Mouse (Mus musculus) limb, embryonic 11.5 days (tissue): ENCODE results near the gene Ivl. TPM values are rescaled to one million over a fixed set of nuclear protein-coding genes. Genes with fewer than 3 reads are reported as not detected.

Experiments used
- ATAC-seq: fragments of 200-750 bp; cut with Nextera tagmentation; 2 replicates; pipeline ENCODE4 v1.8.0; 2017; ENCODE audit warnings: low read depth; ENCODE audit not compliant: insufficient number of reproducible peaks, low FRiP score, low TSS enrichment
- DNase-seq: peaks from one replicate; pipeline ENCODE4 v3.0.0-alpha.2; 2015; ENCODE audit warnings: low spot score
- H3K27ac ChIP-seq: fragments of 300-500 bp; sonication (generic); replicated peaks from 2 replicates; pipeline ENCODE4 v1.5.1; 2014; ENCODE audit warnings: low read depth, mild to moderate bottlenecking, low read length
- H3K27me3 ChIP-seq: fragments of 300-500 bp; sonication (generic); 2 replicates; pipeline ENCODE4 v1.6.1; 2014; ENCODE audit warnings: mild to moderate bottlenecking, low read length, mixed read lengths; ENCODE audit not compliant: control insufficient read depth, insufficient read depth
- H3K36me3 ChIP-seq: fragments of 300-500 bp; sonication (generic); 2 replicates; pipeline ENCODE4 v1.6.1; 2014; ENCODE audit warnings: mild to moderate bottlenecking, low read length, moderate library complexity, mixed read lengths; ENCODE audit not compliant: control insufficient read depth, insufficient read depth
- H3K4me1 ChIP-seq: fragments of 300-500 bp; sonication (generic); 2 replicates; pipeline ENCODE4 v1.6.1; 2014; ENCODE audit warnings: low read length, mixed read lengths; ENCODE audit not compliant: control insufficient read depth, insufficient read depth
- H3K4me2 ChIP-seq: fragments of 300-500 bp; sonication (generic); 2 replicates; pipeline ENCODE4 v1.6.1; 2014; ENCODE audit warnings: low read depth, mild to moderate bottlenecking, moderate library complexity; ENCODE audit not compliant: severe bottlenecking
- H3K4me3 ChIP-seq: fragments of 300-500 bp; sonication (generic); 2 replicates; pipeline ENCODE4 v1.5.1; 2014; ENCODE audit warnings: low read depth, low read length
- H3K9ac ChIP-seq: fragments of 300-500 bp; sonication (generic); 2 replicates; pipeline ENCODE4 v1.6.1; 2014; ENCODE audit warnings: mild to moderate bottlenecking, low read length
- H3K9me3 ChIP-seq: fragments of 300-500 bp; sonication (generic); 2 replicates; pipeline ENCODE4 v1.6.1; 2016; ENCODE audit warnings: low read length; ENCODE audit not compliant: control insufficient read depth
- WGBS: fragments of 180-500 bp; shearing (Covaris S2); extraction: QIAGEN DNeasy Blood & Tissue Kit; methylation state at CpG from one replicate; pipeline ENCODE4 v1.1.7; 2014; 5-methylcytosine and 5-hydroxymethylcytosine counted together
- polyA plus RNA-seq: library from polyadenylated mRNA; unstranded; fragments of >200 nt; fragmentation: Nextera tagmentation; extraction: Ambion mirVana; gene quantifications from 2 replicates; pipeline ENCODE4 v1.2.1, GENCODE M21; 2014

Ivl gene
- polyA plus RNA-seq, 1 experiment from 2014 or later: not detected

DNA sequence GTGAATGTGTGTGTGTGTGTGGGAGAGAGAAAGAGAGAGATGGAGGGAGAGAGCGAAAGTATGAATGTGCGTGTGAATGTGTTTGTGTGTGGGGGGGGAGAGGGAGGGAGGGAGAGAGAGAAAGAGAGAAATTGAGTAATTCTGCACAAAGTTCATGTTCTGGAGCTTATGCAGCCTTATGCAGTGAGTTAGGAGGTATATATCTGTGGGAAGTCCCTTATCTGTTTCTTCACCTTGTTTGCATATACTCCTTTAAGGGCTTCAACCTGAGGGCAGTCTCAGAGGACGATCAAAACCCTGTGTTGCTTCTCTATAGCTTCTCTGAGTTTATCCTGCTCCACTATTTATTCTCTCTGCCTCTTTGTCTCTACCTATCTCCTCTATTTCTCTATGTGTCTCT lies 13.7 kb upstream of the Ivl start:
- no peak overlapping the region for H3K4me2 ChIP-seq
- no peak for ATAC-seq
- 83% methylated on average over 3 of the region's 3 CpGs for WGBS

GRCm38 (mm10) chr3:92585055-92585454 lies 11.5 kb upstream of the Ivl start:
- Histone ChIP-seq H3K4me3 (no peak overlapping the region), H3K27ac (no peak overlapping the region)
- WGBS: 77% methylated on average over 1 of the region's 1 CpGs

More for the DNA sequence above, 13.7 kb upstream of the Ivl start:
- no peak overlapping the region for H3K9ac ChIP-seq
- H3K4me1 ChIP-seq: no peaks in the 10 kb centered on the region
- H3K27me3 ChIP-seq: no peaks in the 10 kb centered on the region
- H3K36me3 ChIP-seq: no peaks in the 10 kb centered on the region
- no peak overlapping the region for H3K4me3 ChIP-seq
- H3K27ac ChIP-seq: no peak overlapping the region
- DNase-seq: no peak
- no peaks in the 10 kb centered on the region for H3K9me3 ChIP-seq

GRCm38 (mm10) chr3:92583164-92583826 lies 9.8 kb upstream of the Ivl start:
- H3K27me3 ChIP-seq: no peaks in the 10 kb centered on the region
- no peak overlapping the region for H3K9ac ChIP-seq
- H3K9me3 ChIP-seq: no peaks in the 10 kb centered on the region
- H3K36me3 ChIP-seq: no peaks in the 10 kb centered on the region
- no peak for DNase-seq
- H3K4me3 ChIP-seq: no peak overlapping the region
- no peak for ATAC-seq
- no peak overlapping the region for H3K27ac ChIP-seq
- H3K4me2 ChIP-seq: no peak overlapping the region
- 79% methylated on average over 3 of the region's 3 CpGs for WGBS
- H3K4me1 ChIP-seq: no peaks in the 10 kb centered on the region

More at GRCm38 (mm10) chr3:92585055-92585454, 11.5 kb upstream of the Ivl start:
- Histone ChIP-seq H3K27me3 (no peaks in the 10 kb centered on the region), H3K4me1 (no peaks in the 10 kb centered on the region), H3K9ac (no peak overlapping the region), H3K4me2 (no peak overlapping the region), H3K9me3 (no peaks in the 10 kb centered on the region), H3K36me3 (no peaks in the 10 kb centered on the region)
- ATAC-seq (no peak), DNase-seq (no peak)

DNA sequence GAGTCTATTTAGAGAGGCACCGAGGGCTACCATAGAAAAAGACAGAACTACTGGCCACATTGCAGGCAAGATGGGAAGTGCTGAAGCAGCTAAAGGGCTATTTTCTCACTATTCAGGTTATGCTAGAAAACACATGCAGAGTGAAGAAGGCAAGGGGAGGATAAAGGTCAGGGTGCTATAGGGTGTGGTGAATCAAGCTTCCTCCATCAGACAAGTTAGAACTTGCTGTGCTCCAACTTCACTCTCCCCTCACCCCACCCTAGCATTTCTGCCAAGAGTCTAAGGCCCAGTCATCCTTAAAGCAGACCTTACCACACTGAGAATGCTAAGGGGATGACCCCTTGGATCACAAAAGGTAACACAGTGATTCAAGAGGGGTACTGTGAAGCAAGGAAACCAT lies 6.0 kb upstream of the Ivl start:
- no peak for DNase-seq
- Histone ChIP-seq H3K36me3 (no peaks in the 10 kb centered on the region), H3K27me3 (no peaks in the 10 kb centered on the region), H3K9me3 (no peaks in the 10 kb centered on the region), H3K27ac (no peak overlapping the region), H3K4me2 (no peak overlapping the region), H3K4me3 (no peak overlapping the region), H3K4me1 (no peaks in the 10 kb centered on the region), H3K9ac (no peak overlapping the region)
- ATAC-seq: no peak
- 81% methylated on average over 1 of the region's 1 CpGs for WGBS

- Histone ChIP-seq H3K36me3 (no peaks in the 10 kb centered on the region), H3K9ac (no peak overlapping the region), H3K4me3 (no peak overlapping the region), H3K27ac (no peak overlapping the region), H3K4me2 (no peak overlapping the region), H3K9me3 (no peaks in the 10 kb centered on the region), H3K27me3 (no peaks in the 10 kb centered on the region), H3K4me1 (no peaks in the 10 kb centered on the region)
- WGBS: 69% methylated on average over 4 of the region's 4 CpGs
- DNase-seq (no peak), ATAC-seq (no peak)
Observed at GRCm38 (mm10) chr3:92578652-92579413, 5.3 kb upstream of the Ivl start.

- Histone ChIP-seq H3K36me3 (no peaks in the 10 kb centered on the region), H3K4me3 (no peak overlapping the region), H3K4me1 (no peaks in the 10 kb centered on the region), H3K4me2 (no peak overlapping the region), H3K27me3 (no peaks in the 10 kb centered on the region), H3K9ac (no peak overlapping the region), H3K9me3 (no peaks in the 10 kb centered on the region), H3K27ac (no peak overlapping the region)
- WGBS: 68% methylated on average over 2 of the region's 2 CpGs
- ATAC-seq: no peak
- DNase-seq: no peak
Observed at GRCm38 (mm10) chr3:92572514-92573155, 900 bp downstream of the Ivl start.

GRCm38 (mm10) chr3:92568752-92569151 lies 4.8 kb downstream of the Ivl start:
- no peak overlapping the region for H3K27ac ChIP-seq
- no peaks in the 10 kb centered on the region for H3K9me3 ChIP-seq
- no peaks in the 10 kb centered on the region for H3K36me3 ChIP-seq
- no peaks in the 10 kb centered on the region for H3K4me1 ChIP-seq
- ATAC-seq: no peak
- DNase-seq: no peak
- H3K4me2 ChIP-seq: no peak overlapping the region
- no peak overlapping the region for H3K4me3 ChIP-seq
- H3K9ac ChIP-seq: no peak overlapping the region
- 93% methylated on average over 2 of the region's 2 CpGs for WGBS
- no peaks in the 10 kb centered on the region for H3K27me3 ChIP-seq

DNA sequence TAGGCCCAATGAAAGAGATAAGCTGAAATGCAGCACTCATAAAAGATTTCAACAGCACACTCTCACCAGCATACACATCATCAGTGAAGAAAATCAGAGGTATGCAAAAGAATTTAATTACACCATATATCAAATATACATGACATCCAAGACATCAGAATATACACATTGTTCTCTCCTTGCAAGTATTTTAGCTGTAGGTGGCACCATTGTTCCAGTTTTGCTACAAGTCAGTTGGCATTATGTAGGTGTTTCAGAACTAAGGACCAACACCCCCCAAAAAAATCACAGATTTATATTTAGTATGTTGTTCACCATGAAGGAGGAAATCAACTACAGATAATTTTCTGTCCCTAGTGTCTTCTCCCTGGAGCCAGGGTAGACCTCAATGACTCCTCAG lies 8.1 kb downstream of the Ivl start:
- no peaks in the 10 kb centered on the region for H3K4me1 ChIP-seq
- no peak overlapping the region for H3K27ac ChIP-seq
- no peak for DNase-seq
- no peaks in the 10 kb centered on the region for H3K27me3 ChIP-seq
- H3K36me3 ChIP-seq: no peaks in the 10 kb centered on the region
- no peak overlapping the region for H3K4me3 ChIP-seq
- H3K4me2 ChIP-seq: no peak overlapping the region
- no peak overlapping the region for H3K9ac ChIP-seq
- no peak for ATAC-seq
- no peaks in the 10 kb centered on the region for H3K9me3 ChIP-seq
